Mouse (Mus musculus) 3T3-L1 (cell line): ENCODE measurements around the gene Paip2b.
"Not testable (repeated sequence)": the region's sequence is repeated elsewhere in the genome, so short reads cannot be mapped to it uniquely, and the experiment has no call there.

Source experiments
- DNase-seq: peaks from one replicate; pipeline ENCODE4 v3.0.0-alpha.2; 2015; ENCODE audit warnings: low read depth, low spot score

The Paip2b gene

GRCm38 (mm10) chr6:83831606-83832123 lies at the start of gene Paip2b:
Gene Paip2b, minus strand, starts transcription at chr6:83831741.
- peak; percentile 100 for DNase-seq

DNA sequence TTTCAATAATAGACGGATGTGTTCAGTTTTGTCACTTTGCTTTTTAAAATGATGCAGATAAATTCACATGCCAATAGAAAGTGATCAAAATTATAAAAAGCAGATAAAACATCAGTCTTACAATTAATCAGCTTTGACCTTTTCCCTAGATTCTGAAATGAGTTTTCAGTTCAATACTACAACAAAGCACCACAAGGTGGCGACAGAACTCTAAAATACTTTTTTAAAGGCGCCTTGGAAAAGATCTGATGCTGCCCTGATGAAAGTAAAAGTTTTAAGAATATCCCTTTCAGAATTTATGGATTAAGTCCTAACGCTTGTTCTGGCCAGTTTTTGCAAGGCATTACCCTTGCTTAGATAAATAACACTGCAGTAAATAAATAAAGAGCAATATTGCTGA lies 48.3 kb upstream of the Paip2b start:
- peak; percentile 83 for DNase-seq

DNA sequence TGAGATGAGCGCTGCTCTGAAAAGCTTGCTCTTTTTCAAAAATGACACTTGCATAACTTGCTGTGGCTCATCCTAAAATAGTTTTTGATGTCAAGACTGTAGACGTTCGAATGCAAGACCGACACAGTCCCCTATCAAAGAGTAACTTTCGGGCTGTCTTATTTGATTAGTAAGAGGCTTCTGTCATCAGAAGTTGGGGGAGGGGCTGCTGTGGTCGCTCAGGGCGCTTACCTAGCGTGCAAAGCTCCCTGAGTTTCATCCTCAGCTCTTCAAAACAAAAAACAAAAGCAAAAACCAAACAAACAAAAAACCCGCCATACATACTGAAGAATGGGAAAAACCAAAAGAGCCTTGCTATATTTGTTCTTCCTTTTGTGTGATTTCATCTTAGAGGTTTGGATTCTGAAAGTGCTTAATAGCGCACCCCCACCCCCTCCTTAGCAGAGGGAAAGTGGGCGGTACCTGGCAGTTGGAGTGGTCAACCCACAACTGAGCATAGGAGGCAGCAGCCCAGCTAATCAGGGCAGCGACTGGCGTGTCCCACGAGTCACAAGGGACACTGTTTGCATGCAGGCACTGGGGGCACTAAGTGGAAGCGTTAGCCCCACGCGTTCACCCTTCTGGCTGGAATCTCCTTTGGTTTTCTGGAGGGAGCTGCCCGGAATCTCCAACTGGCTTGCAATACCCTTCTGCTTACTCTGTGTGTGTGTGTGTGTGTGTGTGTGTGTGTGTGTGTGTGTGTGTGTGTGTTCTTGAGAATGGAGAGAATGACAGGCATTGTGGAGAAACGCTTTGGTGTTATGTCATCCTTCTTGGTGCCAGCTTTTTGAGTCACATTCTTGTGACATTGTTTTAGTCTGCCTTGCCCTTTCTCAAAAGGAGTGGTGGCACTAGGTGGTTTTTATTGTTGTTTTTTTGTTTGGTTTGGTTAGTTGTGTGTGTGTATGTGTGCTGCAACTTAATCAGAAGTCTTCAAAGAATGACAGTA lies 36.4 kb upstream of the Paip2b start:
- DNase-seq: peak; percentile 57

- peak; percentile 74 for DNase-seq
These were observed 35.5 kb upstream of the Paip2b start, which contains the start of gene Zfp638 for GRCm38 (mm10) chr6:83866954-83867597. Gene Zfp638, plus strand, starts transcription at chr6:83867109.

GRCm38 (mm10) chr6:83866423-83866822 lies 34.9 kb upstream of the Paip2b start:
- DNase-seq: no peak

GRCm38 (mm10) chr6:83863538-83863937 lies 32.0 kb upstream of the Paip2b start:
- DNase-seq: no peak

GRCm38 (mm10) chr6:83860033-83860432 lies 28.5 kb upstream of the Paip2b start:
- DNase-seq: no peak

GRCm38 (mm10) chr6:83857476-83857875 lies 25.9 kb upstream of the Paip2b start:
- DNase-seq: no peak

- no peak for DNase-seq
These were observed 17.9 kb upstream of the Paip2b start for GRCm38 (mm10) chr6:83849446-83849845.

GRCm38 (mm10) chr6:83846141-83846540 lies 14.6 kb upstream of the Paip2b start:
- DNase-seq: no peak

DNA sequence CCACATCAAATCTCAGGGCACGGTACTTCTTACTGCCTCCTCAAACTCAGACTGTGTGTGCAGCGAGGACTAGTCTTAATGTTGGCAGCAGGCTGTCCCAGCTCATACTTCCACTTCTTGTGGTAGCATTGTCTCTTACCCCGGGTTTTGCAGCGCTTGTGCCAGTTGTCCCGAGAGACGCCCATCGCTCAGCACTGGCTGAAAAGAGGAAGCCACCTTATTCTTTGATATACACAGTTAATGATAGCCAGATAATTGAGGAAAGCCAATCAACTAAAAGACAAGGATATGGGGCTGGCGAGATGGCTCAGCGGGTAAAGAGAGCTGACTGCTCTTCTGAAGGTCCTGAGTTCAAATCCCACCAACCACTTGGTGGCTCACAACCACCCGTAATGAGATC lies 13.4 kb upstream of the Paip2b start:
- no peak for DNase-seq

DNA sequence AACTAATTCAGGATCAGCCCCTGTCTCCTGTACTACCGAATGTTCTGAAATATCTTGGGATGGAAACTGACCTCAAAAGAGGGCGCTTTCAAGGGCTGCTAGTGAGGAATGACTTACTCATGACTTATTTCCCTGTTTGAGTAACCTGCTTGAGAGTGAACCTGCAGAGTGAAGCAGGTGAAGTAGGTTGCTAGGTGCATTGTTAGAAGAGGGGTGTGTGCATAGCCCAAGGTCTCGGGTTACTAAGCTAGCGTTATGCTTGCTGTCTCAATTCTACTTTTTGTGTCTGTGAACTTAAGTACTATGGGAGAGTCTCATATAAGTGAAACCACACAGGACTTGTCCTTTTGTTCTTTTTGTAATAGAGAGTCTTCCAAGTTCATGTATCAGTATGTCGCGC lies 8.5 kb upstream of the Paip2b start:
- DNase-seq: no peak

DNA sequence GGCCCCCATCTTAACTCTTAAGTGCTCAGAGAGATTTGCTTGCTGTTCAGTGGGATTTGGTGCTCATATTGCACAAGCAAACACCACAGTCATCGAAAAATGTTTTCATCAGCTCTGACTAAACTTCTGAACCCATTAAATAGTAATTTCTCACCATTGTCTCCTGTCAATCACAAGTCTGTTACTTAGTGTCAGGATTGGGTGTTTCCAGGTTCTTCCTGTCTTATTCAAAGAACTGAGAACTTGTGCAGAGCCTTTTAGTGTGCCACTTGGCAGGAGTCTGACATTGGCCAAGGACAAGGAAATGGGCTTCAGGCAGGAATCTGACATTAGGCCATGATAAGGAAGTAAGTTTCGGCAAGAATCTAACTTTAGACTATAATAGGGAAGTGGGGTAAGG lies 6.5 kb upstream of the Paip2b start:
- DNase-seq: no peak

DNA sequence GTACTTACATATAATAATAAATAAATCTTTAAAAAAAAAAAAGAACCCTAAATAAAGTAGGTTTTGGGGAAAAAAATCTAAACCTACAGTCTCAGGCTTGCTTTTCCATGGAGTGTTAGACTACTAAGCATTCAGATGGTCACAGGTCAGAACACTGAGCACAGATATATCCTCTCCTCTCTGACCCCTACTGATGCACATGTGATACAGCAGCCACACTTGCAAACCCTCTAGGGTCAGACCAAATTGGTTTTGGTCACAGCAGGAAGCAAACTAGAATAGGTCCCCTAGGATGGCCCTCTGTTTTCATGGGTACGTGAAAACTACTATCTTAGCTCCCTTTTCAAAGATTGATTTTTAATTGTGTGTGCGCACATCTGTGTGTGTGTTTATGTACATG lies 5.3 kb upstream of the Paip2b start:
- DNase-seq: no peak

DNA sequence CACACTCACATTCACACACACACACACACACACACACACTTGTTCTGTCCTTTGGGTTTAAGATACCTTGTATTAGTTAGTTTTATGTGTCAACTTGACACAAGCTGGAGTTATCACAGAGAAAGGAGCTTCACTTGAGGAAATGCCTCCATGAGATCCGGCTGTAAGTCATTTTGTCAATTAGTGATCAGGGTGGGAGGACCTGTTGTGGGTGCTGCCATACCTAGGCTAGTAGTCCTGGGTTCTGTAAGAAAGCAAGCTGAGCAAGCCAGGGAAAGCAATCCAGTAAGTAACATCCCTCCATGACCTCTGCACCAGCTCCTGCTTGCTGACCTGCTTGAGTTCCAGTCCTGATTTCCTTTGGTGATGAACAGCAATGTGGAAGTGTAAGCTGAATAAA lies 852 bp upstream of the Paip2b start:
- not testable (repeated sequence) for DNase-seq

DNA sequence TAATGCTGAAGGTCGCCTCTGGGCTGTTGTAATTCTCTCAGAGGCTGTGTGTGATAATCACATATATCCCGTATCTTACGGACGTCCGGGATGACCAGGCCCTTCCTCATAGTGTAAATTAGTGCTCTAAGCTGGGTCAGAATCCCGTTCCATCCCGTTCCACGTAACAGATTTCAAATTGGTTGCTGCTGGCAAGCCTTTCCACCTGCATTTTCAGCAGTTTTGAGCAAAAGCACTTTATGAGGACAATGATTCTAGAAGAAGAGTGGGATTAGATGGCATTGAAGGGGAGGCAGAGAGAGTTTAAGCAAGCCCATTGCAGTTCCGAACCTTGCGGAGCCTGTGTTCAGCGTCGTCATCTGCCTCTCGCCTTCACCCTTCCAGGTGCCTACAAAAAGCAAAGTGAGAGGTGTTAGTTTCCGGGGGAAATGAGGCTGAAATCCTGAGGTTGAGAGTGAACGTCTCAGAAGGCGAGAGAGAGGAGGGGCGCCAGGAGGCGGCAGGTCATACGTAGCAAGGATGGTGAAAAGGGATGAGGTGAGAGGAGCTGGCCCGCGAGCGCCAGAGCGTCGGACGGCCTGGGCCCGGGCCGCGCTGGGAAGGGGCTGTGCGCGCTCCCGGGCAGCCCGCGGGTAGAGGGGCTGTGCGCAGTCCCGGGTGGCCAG lies 468 bp downstream of the Paip2b start:
- peak; percentile 64 for DNase-seq

GRCm38 (mm10) chr6:83821856-83822255 lies 9.7 kb downstream of the Paip2b start:
- DNase-seq: no peak

DNA sequence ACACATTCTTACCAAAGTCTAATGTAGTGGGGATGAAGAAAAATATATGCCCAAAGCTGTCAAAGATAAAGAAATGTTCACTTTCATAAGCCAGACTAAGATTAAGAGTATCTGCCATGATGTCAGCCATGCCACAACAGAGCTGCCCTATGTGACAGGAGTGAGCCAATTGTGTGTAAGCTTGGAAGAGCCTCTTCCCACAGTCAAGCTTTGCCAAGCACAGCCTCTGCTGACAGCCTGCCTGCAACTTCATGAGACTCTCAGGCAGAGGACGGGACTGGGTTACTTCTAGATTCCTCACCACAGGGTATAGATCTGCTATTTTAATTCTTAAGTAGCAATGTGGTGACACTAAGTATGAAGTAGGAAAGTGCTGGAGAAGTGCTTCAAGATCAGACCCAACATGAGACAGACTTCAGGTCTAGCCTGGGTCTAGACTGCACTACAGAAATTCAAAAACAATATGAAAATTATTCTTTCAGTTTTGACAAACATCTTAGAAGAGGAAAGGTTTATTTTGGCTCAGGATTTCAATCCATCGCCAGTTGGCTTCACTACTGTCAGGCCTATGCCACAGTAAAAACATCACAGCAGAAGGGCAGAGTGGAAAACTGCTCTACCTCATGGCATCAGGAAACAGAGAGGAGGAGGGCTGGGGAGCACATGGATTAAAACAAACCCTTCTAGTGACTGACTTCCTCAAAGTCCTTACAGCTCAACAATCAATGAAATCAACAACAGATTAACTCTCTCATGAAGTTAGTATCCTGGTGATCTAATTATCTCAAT lies 10.6 kb downstream of the Paip2b start:
- no peak for DNase-seq

DNA sequence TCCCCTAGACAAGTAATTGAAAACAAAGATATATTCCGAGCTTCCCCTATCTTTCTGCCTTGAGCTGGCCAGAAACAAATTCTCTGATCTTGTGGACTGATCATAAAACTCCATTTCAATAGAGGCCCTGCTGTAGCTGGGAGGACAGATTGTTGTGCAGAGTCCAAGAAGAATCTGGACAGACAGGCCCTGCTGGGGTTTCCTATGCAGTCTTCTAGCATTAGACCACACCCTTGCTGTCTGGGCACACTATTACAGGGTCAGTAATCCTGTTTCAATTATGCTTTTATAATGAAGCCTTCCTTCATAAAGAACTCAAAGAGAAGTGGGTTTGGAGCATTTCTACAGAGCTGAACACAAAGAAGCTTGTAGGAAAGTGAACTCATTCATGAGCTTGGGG lies 12.5 kb downstream of the Paip2b start:
- DNase-seq: no peak

- DNase-seq: no peak
These were observed 15.7 kb downstream of the Paip2b start for GRCm38 (mm10) chr6:83815801-83816200.

- DNase-seq: no peak
These were observed 28.7 kb downstream of the Paip2b start for GRCm38 (mm10) chr6:83802846-83803245.
